Mouse (Mus musculus): ENCODE data around the gene Fam76b.

DNA sequence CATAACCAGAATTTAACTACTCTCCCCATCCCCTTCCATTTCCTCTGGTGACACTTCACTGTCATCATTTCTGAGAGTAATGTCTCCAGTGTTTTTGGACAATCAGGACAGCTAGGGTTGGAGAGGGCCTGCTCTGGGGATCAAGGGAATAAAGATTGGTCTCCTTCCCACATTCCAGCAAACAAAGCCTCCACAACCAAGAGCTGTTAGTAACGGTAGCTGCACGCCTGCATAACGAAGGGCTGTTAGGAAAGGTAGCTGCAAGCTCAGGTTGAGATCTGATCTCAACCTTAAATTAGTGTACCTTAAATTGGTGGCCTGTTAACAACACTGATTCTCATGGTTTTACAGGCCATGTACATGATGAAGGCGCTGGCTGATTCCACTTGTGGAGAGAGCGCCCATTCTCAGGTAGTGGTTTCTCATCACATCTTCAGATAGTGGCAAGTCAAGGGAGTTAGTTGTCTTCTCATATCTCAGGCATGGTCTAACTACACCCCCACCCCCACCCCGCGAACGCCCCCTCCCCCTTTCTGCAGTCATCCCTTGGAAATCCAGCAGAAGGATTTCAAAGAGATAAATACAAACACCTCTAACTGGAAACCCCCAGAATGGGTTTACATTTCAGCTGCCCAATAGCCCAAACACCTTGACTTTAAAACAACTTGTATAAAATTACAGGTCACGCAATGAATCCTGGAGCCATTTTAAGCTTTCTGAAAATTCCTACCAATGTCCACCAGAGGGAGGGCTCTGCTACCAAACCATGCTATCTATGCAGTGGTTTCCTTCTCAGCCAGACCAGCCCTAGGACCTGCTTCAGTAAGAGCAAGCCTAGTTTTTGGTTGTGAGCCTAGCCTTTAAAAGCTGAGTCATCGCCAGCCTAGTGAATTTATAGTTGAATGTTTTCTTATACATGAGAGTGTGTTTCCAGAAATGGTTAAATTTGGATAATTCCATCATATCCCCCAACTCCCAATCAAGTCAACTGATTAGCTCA is 21.3 kb downstream of the Fam76b start:
- TF ChIP-seq GATA1 (IDR thresholded peaks at IDR 0.05; ENCODE audit: low read length) = no peak
- TF ChIP-seq TAL1 (IDR thresholded peaks at IDR 0.05; ENCODE audit: low read length) = no peak

Measured in erythroblast, embryonic 14.5 days (primary cell).